Mouse (Mus musculus) olfactory bulb, adult 2 months (tissue): Measurements from ENCODE around the gene Snrnp40. TPM values are rescaled to one million over a fixed set of nuclear protein-coding genes. Genes with fewer than 3 reads are reported as not detected.

ENCODE experiments used
- H3K27ac ChIP-seq: fragments of 200-500 bp; 2 replicates; pipeline ENCODE4 v1.5.1; 2012; ENCODE audit warnings: low read depth, low read length; ENCODE audit not compliant: insufficient read depth
- H3K4me1 ChIP-seq: fragments of 200-500 bp; 2 replicates; pipeline ENCODE4 v1.6.1; 2012; ENCODE audit warnings: low read length; ENCODE audit not compliant: control insufficient read depth, insufficient read depth
- H3K4me3 ChIP-seq: fragments of 200-500 bp; 2 replicates; pipeline ENCODE4 v1.5.1; 2012; ENCODE audit warnings: mild to moderate bottlenecking, low read depth, low read length, moderate library complexity; ENCODE audit not compliant: insufficient read depth
- CTCF ChIP-seq: fragments of 200-500 bp; IDR thresholded peaks from 2 replicates; pipeline ENCODE4 v1.5.1; 2012; ENCODE audit warnings: low read depth, mild to moderate bottlenecking, low read length, moderate library complexity; ENCODE audit not compliant: insufficient read depth
- POLR2A ChIP-seq: fragments of 200-500 bp; IDR thresholded peaks from 2 replicates; pipeline ENCODE4 v1.6.1; 2012; ENCODE audit warnings: mild to moderate bottlenecking, low read depth, low read length, moderate library complexity; ENCODE audit not compliant: insufficient read depth
- WGBS: fragments of 180-500 bp; shearing (Covaris S2); methylation state at CpG from one replicate; pipeline ENCODE4 v1.1.7; 2018; 5-methylcytosine and 5-hydroxymethylcytosine counted together
- polyA plus RNA-seq: library from polyadenylated mRNA; stranded (reverse); fragments of >200 nt; gene quantifications from 2 replicates; pipeline ENCODE4 v1.2.4, GENCODE M21; 2012; ENCODE audit warnings: low replicate concordance; ENCODE audit not compliant: missing spikeins, insufficient read depth, insufficient read length

Gene Snrnp40
- polyA plus RNA-seq, 1 experiment, result not detected

DNA sequence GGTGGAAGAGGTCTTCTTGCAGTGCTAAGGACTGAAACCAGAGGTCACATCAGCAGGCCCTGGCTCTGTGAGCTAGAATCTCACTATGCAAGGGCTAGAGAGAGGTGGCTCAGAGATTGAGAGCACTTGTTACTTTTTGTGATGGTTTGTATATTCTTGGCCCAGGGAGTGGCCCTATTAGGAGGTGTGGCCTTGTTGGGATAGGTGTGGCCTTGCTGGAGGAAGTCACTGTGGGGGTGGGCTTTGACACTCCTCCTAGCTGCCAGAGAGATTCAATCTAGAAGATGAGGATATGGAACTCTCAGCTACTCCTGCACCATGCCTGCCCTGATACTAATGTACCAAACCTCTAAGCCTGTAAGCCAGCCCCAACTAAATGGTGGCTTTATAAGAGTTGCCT, 2.0 kb upstream of the Snrnp40 start:
- Histone ChIP-seq H3K27ac (no peak overlapping the region), H3K4me1 (peaks cover 4% of the 10 kb centered on the region; the same call in 1 of the 2 replicates), H3K4me3 (no peak overlapping the region)
- TF ChIP-seq CTCF (no peak), POLR2A (no peak)

DNA sequence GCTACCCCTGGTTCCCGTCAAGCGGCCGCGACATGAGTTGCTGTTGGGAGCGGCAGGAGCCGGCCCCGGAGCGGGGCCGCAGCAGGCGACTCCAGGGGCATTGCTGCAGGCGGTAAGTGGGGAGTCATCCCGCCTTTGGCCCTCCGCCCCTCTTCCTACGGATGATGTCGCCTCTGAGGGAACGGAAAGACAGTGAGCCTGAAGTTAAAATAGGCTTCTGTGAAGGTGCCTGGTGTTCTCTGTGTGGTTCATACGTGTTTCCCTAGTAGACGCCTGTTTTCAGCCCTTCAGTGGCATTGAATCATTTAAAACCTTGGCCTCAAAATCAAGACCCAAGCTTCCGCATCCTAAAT, 282 bp downstream of the Snrnp40 start:
- Histone ChIP-seq H3K4me1 (peaks cover 4% of the 10 kb centered on the region; the same call in 1 of the 2 replicates), H3K27ac (no peak overlapping the region), H3K4me3 (peak overlapping the region; percentile 68)
- WGBS, result under 1% methylated on average over 19 of the region's 19 CpGs
- TF ChIP-seq POLR2A, result no peak
- TF ChIP-seq CTCF, result no peak

- Histone ChIP-seq H3K4me1 (no peaks in the 10 kb centered on the region), H3K27ac (no peak overlapping the region), H3K4me3 (no peak overlapping the region)
- 87% methylated on average over 4 of the region's 4 CpGs for WGBS
- TF ChIP-seq CTCF (no peak), POLR2A (no peak)
Measured at GRCm38 (mm10) chr4:130376675-130377074, 16.7 kb downstream of the Snrnp40 start.

DNA sequence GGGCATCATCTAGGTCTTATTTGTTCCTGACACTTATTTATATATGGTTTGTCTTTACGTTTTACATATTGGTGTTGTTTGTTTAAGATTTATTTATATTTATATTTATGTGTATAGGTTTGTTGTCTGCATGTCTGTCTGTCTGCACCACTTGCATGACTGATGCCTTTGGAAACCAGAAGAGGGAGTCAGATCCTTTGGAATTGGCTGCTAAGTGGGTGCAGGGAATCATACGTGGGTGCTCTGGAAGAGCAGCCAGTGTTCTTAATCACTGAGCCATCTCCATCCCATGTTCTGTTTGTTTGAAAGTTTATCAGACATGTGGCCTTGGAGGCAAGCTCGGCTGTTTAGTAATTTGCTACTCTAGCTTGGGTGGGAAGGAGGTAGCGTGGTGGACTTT, 17.6 kb downstream of the Snrnp40 start:
- 71% methylated on average over 4 of the region's 4 CpGs for WGBS
- no peak overlapping the region for H3K27ac ChIP-seq
- no peak overlapping the region for H3K4me3 ChIP-seq
- no peaks in the 10 kb centered on the region for H3K4me1 ChIP-seq
- TF ChIP-seq CTCF (no peak), POLR2A (no peak)

DNA sequence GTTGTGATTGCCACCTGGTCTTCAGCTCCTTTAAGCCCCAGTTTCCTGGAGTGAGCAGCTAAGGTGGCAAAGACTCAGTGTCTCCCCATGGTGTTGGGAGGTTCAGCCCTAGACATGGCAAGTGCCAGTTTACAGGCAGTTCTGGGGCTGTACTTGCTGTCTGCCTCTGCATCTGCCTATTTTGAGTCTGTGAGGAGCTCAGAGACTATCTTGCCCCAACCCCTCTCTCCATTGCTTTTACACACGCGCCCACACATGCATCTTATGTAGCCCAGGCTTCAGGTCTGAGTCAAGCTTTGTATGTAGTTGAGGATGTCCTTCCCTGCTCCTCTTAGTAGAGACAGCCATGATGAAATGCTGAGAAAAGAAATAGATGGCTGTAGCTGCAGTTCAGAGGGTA, 19.2 kb downstream of the Snrnp40 start:
- WGBS, result 96% methylated on average over 2 of the region's 2 CpGs
- TF ChIP-seq POLR2A (no peak), CTCF (no peak)
- no peak overlapping the region for H3K27ac ChIP-seq
- H3K4me1 ChIP-seq, result no peaks in the 10 kb centered on the region
- H3K4me3 ChIP-seq, result no peak overlapping the region

GRCm38 (mm10) chr4:130380418-130380817, 20.5 kb downstream of the Snrnp40 start:
- Histone ChIP-seq H3K27ac (no peak overlapping the region), H3K4me3 (no peak overlapping the region), H3K4me1 (no peaks in the 10 kb centered on the region)
- TF ChIP-seq POLR2A (no peak), CTCF (no peak)
- 83% methylated on average over 2 of the region's 2 CpGs for whole genome bisulfite sequencing

DNA sequence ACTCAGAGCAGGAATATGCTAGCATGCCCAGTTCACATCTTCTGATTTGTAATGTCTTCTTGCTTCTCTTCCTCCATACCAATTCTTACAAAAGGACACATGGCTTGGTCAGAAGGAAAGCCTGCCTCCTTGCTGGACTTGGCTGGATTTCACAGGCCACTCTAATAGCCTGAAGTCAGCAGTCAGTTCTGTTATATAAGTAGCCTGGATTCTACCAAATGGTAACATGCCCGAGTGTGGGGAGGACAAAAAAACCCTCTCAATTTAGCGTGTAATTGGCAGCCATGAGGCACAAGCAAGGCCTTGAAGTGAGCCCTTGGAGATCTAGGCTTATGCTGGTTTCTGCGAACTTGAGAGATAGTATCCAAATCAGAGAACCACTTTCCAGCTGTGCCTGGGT, 27.3 kb downstream of the Snrnp40 start:
- H3K27ac ChIP-seq, result no peak overlapping the region
- no peaks in the 10 kb centered on the region for H3K4me1 ChIP-seq
- 61% methylated on average over 3 of the region's 3 CpGs for WGBS
- H3K4me3 ChIP-seq, result no peak overlapping the region
- TF ChIP-seq POLR2A (no peak), CTCF (no peak)

DNA sequence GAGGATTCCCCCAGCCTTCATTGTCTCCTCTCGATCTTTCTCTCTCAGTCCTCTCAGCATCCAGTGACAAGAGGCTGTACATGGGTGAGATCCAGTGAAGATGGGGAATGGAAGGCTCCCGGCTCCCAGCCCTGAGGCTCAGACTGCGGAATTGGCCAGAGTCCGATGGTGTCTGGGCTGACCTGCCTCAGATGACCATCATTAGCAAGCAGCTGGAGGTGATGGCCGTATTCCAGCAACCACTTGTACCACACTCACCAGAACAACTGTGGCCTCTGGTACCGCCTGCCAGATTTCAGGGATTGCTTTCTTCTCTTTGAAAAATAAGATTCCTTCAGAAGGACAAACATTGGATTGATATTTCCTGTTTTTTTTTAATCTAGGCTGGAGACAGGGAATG, 29.6 kb downstream of the Snrnp40 start:
- H3K4me1 ChIP-seq, result no peaks in the 10 kb centered on the region
- WGBS, result 57% methylated on average over 6 of the region's 6 CpGs
- H3K4me3 ChIP-seq, result no peak overlapping the region
- no peak overlapping the region for H3K27ac ChIP-seq
- TF ChIP-seq CTCF (no peak), POLR2A (no peak)

- Histone ChIP-seq H3K4me3 (no peak overlapping the region), H3K4me1 (no peaks in the 10 kb centered on the region), H3K27ac (no peak overlapping the region)
- no peak for TF ChIP-seq CTCF
- TF ChIP-seq POLR2A, result no peak
- 92% methylated on average over 7 of the region's 7 CpGs for WGBS
Measured at GRCm38 (mm10) chr4:130389927-130390326, 30.0 kb downstream of the Snrnp40 start.

- TF ChIP-seq CTCF (no peak), POLR2A (no peak)
- H3K4me3 ChIP-seq, result no peak overlapping the region
- no peak overlapping the region for H3K27ac ChIP-seq
- 62% methylated on average over 3 of the region's 3 CpGs for WGBS
- no peaks in the 10 kb centered on the region for H3K4me1 ChIP-seq
Measured at GRCm38 (mm10) chr4:130391265-130391664, 31.3 kb downstream of the Snrnp40 start.

Other genes starting within 250 kb of the Snrnp40 start
- not detected in 2 replicates for gene Hcrtr1, start 220.8 kb upstream of the Snrnp40 start, polyA plus RNA-seq
- not detected in 2 replicates for gene Tinagl1, start 185.0 kb upstream of the Snrnp40 start, polyA plus RNA-seq
- gene Gm853, start 137.7 kb upstream of the Snrnp40 start, polyA plus RNA-seq, result not detected in 2 replicates
- not detected in 2 replicates for gene Serinc2, start 80.9 kb upstream of the Snrnp40 start, polyA plus RNA-seq
- gene Fabp3, start 51.5 kb upstream of the Snrnp40 start, polyA plus RNA-seq, result not detected in 2 replicates
- not detected in 2 replicates for gene Gm10570, start 51.5 kb upstream of the Snrnp40 start, polyA plus RNA-seq
- gene Zcchc17, start 189 bp upstream of the Snrnp40 start, polyA plus RNA-seq, result not detected in 2 replicates
- gene Nkain1, start 214.0 kb downstream of the Snrnp40 start, polyA plus RNA-seq, result not detected in 2 replicates